Mouse (Mus musculus) neural tube, embryonic 13.5 days (tissue): ENCODE measurements around the gene Rgma. TPM values are rescaled to one million over a fixed set of nuclear protein-coding genes. Genes with fewer than 3 reads are reported as not detected.

Source experiments
- ATAC-seq: fragments of 200-750 bp; cut with Nextera tagmentation; 2 replicates; pipeline ENCODE4 v1.8.0; 2017; ENCODE audit warnings: low read depth, mild to moderate bottlenecking, moderate TSS enrichment, moderate library complexity
- H3K27ac ChIP-seq: fragments of 300-500 bp; sonication (generic); replicated peaks from 2 replicates; pipeline ENCODE4 v1.5.1; 2015; ENCODE audit warnings: moderate library complexity, mild to moderate bottlenecking, inconsistent platforms
- H3K27me3 ChIP-seq: fragments of 300-500 bp; sonication (generic); 2 replicates; pipeline ENCODE4 v1.6.1; 2015; ENCODE audit warnings: mild to moderate bottlenecking, inconsistent platforms
- H3K36me3 ChIP-seq: fragments of 300-500 bp; sonication (generic); 2 replicates; pipeline ENCODE4 v1.6.1; 2015; ENCODE audit warnings: mild to moderate bottlenecking, inconsistent platforms
- H3K4me1 ChIP-seq: fragments of 300-500 bp; sonication (generic); replicated peaks from 2 replicates; pipeline ENCODE4 v1.6.1; 2015; ENCODE audit warnings: inconsistent platforms
- H3K4me2 ChIP-seq: fragments of 300-500 bp; sonication (generic); 2 replicates; pipeline ENCODE4 v1.6.1; 2015; ENCODE audit warnings: inconsistent platforms, mild to moderate bottlenecking, moderate library complexity
- H3K4me3 ChIP-seq: fragments of 300-500 bp; sonication (generic); 2 replicates; pipeline ENCODE4 v1.5.1; 2015; ENCODE audit warnings: mild to moderate bottlenecking, inconsistent platforms
- H3K9ac ChIP-seq: fragments of 300-500 bp; sonication (generic); 2 replicates; pipeline ENCODE4 v1.6.1; 2015; ENCODE audit warnings: moderate library complexity, mild to moderate bottlenecking, inconsistent platforms
- H3K9me3 ChIP-seq: fragments of 300-500 bp; sonication (generic); 2 replicates; pipeline ENCODE4 v1.6.1; 2016; ENCODE audit warnings: inconsistent platforms
- WGBS: fragments of 180-500 bp; shearing (Covaris S2); methylation state at CpG from one replicate; pipeline ENCODE4 v1.1.7; 2015; 5-methylcytosine and 5-hydroxymethylcytosine counted together
- polyA plus RNA-seq: library from polyadenylated mRNA; unstranded; fragments of >200 nt; fragmentation: Nextera tagmentation; extraction: Ambion mirVana; gene quantifications from 2 replicates; pipeline ENCODE4 v1.2.1, GENCODE M21; 2015

Gene Rgma
- polyA plus RNA-seq, 1 experiment from 2014 or later, result 41.4 TPM

DNA sequence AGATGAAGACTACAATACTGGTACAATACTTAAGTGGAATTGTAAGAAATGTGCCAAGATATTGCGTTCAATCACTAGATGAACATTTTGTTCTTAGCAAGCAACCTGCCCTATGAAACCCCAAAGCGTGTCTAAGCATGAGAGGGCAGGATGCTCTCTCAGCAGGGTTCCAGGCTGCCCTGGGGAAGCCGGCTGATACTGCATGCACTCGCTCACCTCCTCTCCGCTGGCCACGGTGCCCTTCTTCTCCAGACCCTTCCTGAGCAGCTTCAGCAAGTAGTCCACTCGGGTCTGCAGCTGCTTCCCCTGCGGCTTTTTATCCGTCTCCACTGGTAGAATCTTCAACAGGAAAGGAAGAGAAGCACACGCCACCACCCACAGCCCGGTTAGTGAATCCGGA is 78.8 kb downstream of the Rgma start:
- Histone ChIP-seq H3K27ac (no peak overlapping the region; the same call in 1 of the 2 replicates), H3K9ac (no peak overlapping the region), H3K4me1 (no peaks in the 10 kb centered on the region), H3K4me3 (no peak overlapping the region), H3K27me3 (no peaks in the 10 kb centered on the region), H3K9me3 (no peaks in the 10 kb centered on the region), H3K4me2 (no peak overlapping the region), H3K36me3 (peaks cover 85% of the 10 kb centered on the region)
- ATAC-seq, result no peak
- 84% methylated on average over 12 of the region's 12 CpGs for WGBS

DNA sequence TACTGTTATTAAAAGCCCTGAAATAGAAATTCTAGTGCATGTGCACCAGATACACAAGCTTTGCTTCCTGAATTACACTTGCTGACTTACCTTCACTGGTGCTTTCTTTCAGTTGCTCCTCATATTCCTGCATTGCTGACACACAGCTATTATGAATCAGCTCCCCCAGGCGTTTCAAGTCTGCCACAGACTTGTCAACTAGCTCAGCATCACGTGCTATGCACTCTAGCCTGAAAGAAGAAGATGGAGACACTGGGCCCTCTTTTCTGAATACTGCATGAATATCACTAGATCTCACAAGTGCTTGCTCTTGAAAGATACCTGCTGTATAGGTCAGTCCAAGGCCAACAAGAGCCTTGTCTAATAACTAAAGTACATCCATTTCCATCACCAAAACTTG is 88.2 kb downstream of the Rgma start:
- no peak for ATAC-seq
- peaks cover 91% of the 10 kb centered on the region for H3K36me3 ChIP-seq
- H3K27me3 ChIP-seq, result no peaks in the 10 kb centered on the region
- H3K9me3 ChIP-seq, result no peaks in the 10 kb centered on the region
- H3K27ac ChIP-seq, result no peak overlapping the region
- WGBS, result 91% methylated on average over 2 of the region's 2 CpGs
- H3K9ac ChIP-seq, result no peak overlapping the region
- H3K4me3 ChIP-seq, result no peak overlapping the region
- H3K4me1 ChIP-seq, result no peaks in the 10 kb centered on the region
- no peak overlapping the region for H3K4me2 ChIP-seq

DNA sequence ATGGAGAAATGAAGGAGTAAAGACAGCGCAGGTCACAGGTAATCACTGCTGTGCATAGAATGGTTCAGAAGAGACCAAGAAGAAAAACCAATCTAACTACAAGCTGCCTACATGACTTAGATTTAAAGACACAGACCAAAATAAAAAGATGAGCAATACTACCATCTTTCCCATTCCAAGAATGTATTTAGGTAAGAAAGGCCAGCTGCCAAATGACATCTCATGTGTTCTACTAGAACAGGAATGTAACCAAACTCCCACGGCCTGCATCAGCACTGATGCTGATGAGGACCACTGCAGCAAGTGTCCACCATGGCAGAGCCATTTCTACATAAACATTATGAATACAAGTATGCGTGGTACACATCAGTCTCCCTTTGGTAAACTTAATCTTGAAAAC is 92.4 kb downstream of the Rgma start:
- Histone ChIP-seq H3K4me3 (no peak overlapping the region), H3K4me1 (no peaks in the 10 kb centered on the region), H3K27me3 (no peaks in the 10 kb centered on the region), H3K9ac (no peak overlapping the region), H3K9me3 (no peaks in the 10 kb centered on the region), H3K36me3 (peaks cover 89% of the 10 kb centered on the region), H3K27ac (no peak overlapping the region), H3K4me2 (no peak overlapping the region)
- no peak for ATAC-seq
- 97% methylated on average over 3 of the region's 3 CpGs for WGBS

Other genes with a start within 250 kb of the Rgma start
- 34.6 and 45.5 TPM in 2 replicates for gene Chd2, start 166.3 kb downstream of the Rgma start, polyA plus RNA-seq